In the genomic region with DNA sequence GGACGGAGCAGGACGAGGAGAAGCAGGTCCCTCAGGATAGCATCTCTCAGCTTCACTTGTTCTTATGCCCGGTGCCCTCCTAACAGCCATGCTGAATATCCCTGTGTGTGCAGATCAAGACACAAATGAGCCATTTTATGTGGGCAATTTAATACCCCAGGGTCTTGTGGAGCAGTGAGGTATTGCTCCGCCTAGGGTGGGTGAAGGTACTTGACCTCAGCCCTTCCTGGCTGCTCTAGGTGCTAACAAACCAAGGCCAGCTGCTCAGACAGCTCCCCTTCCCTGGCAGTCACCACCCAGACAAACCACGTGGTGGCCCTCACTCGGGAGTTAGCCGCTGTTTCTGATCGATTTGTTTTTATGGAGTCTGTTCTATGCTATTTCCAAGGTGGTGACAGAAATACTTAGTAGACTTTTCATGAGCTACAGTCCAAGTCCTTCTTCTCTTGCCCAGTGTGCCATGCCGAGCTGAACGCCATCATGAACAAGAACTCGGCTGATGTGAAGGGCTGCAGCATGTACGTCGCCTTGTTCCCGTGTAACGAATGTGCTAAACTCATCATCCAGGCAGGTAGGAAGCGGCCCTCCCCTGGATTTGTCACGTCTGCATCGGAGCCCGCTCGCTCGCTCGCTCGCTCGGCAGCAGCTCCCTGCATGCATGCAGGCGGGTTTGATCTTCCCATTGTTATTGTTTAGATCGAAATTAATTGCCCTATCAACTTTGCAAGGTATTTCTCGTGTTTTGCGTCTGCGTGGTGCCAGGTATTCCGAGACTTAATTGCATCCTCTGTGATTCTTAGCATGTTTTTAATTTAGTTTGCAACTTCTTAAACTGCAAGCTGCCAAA, we compare ENCODE assay signal across 11 mouse cellular contexts. TPM values are rescaled to one million over a fixed set of nuclear protein-coding genes. Genes with fewer than 3 reads are reported as not detected.
A peak's percentile ranks its signal among the peaks of the same experiment; 100 is the strongest.
DNase-seq lines count a peak whose midpoint lies in the region; ATAC-seq and TF ChIP-seq lines count a peak whose summit lies in the region.
"Had no signal": no experiment of that assay in that cellular context is flagged by ENCODE, and none has a peak within 500 bp of the region (broad histone marks: within the 10 kb centered on the region; RNA-seq: fewer than 3 reads in every experiment).

No protein-coding gene starts in this region.

- no peak overlapping the region for H3K9ac ChIP-seq in kidney, postnatal 0 days (ENCODE audit: low read depth, low read length)
- H3K9ac ChIP-seq in hindbrain, embryonic 13.5 days, result peak overlapping the region; percentile 53
- no peak overlapping the region for H3K9ac ChIP-seq in midbrain, postnatal 0 days (replicated peaks; ENCODE audit: low read length, poor library complexity, severe bottlenecking)
- H3K9ac ChIP-seq: heart, embryonic 12.5 days; liver, postnatal 0 days had no signal

- DNase-seq in kidney, postnatal 0 days (ENCODE audit: low spot score), result peak; percentile 31
- DNase-seq in kidney, adult 9 months, result no peak
- DNase-seq in brain, adult 2 months (ENCODE audit: low read depth, low spot score), result peak; percentile 36
- peak; percentile 30 for DNase-seq in midbrain, postnatal 0 days (ENCODE audit: low spot score)
- DNase-seq in adrenal gland, adult 8-10 months, result no peak
- DNase-seq in right cerebral cortex, postnatal 10 days (ENCODE audit: low spot score in 2 of 2), result no peak
- DNase-seq: cerebellum, adult 9-10 months; liver, postnatal 0 days had no signal

- no peak overlapping the region for H3K27ac ChIP-seq in kidney, postnatal 0 days
- H3K27ac ChIP-seq in hindbrain, embryonic 13.5 days, result peak overlapping the region; percentile 75
- no peak overlapping the region for H3K27ac ChIP-seq in midbrain, postnatal 0 days (ENCODE audit: low read depth, low read length)

- no peaks in the 10 kb centered on the region for H3K27me3 ChIP-seq in kidney, postnatal 0 days (ENCODE audit: insufficient read depth, low read length)
- H3K27me3 ChIP-seq in hindbrain, embryonic 13.5 days, result no peaks in the 10 kb centered on the region
- no peaks in the 10 kb centered on the region for H3K27me3 ChIP-seq in midbrain, postnatal 0 days (ENCODE audit: insufficient read depth, low read length)
- H3K27me3 ChIP-seq: heart, embryonic 12.5 days had no signal

- H3K36me3 ChIP-seq in kidney, postnatal 0 days (ENCODE audit: insufficient read depth, low read length), result peaks cover 7% of the 10 kb centered on the region
- no peaks in the 10 kb centered on the region for H3K36me3 ChIP-seq in hindbrain, embryonic 13.5 days
- H3K36me3 ChIP-seq in midbrain, postnatal 0 days (ENCODE audit: insufficient read depth, low read length), result peaks cover 3% of the 10 kb centered on the region; the same call in 1 of the 2 replicates

- ATAC-seq in kidney, postnatal 0 days (replicated peaks; ENCODE audit: low FRiP score, low read depth), result peak; percentile 33; the same call in 1 of the 2 replicates
- peak; percentile 68 for ATAC-seq in hindbrain, embryonic 13.5 days (ENCODE audit: low FRiP score)
- no peak for ATAC-seq in midbrain, postnatal 0 days (ENCODE audit: low FRiP score)
- ATAC-seq: CD4-positive, CD25-positive, alpha-beta regulatory T cell, adult 4 months; liver, postnatal 0 days had no signal

- no peak for TF ChIP-seq CTCF in kidney, postnatal 0 days (IDR thresholded peaks at IDR 0.05; ENCODE audit: low read depth)
- TF ChIP-seq CTCF in midbrain, postnatal 0 days (IDR thresholded peaks at IDR 0.05), result no peak

- 55% methylated on average over 30 of the region's 30 CpGs for WGBS in kidney, postnatal 0 days
- WGBS in hindbrain, embryonic 13.5 days, result 59% methylated on average over 30 of the region's 30 CpGs
- WGBS in midbrain, postnatal 0 days, result 46% methylated on average over 30 of the region's 30 CpGs

- H3K9me3 ChIP-seq in kidney, postnatal 0 days (replicated peaks; ENCODE audit: low read length), result no peaks in the 10 kb centered on the region
- no peaks in the 10 kb centered on the region for H3K9me3 ChIP-seq in hindbrain, embryonic 13.5 days
- H3K9me3 ChIP-seq in midbrain, postnatal 0 days (ENCODE audit: low read length), result no peaks in the 10 kb centered on the region
- H3K9me3 ChIP-seq: heart, embryonic 12.5 days had no signal

- peak overlapping the region; percentile 40 for H3K4me2 ChIP-seq in kidney, postnatal 0 days (ENCODE audit: low read length)
- peak overlapping the region; percentile 44 for H3K4me2 ChIP-seq in hindbrain, embryonic 13.5 days
- peak overlapping the region; percentile 33; the same call in 1 of the 2 replicates for H3K4me2 ChIP-seq in midbrain, postnatal 0 days (ENCODE audit: low read depth, low read length, poor library complexity, severe bottlenecking)
- H3K4me2 ChIP-seq: heart, embryonic 12.5 days had no signal

- no peaks in the 10 kb centered on the region for H3K4me1 ChIP-seq in kidney, postnatal 0 days (replicated peaks; ENCODE audit: insufficient read depth, low read length)
- H3K4me1 ChIP-seq in hindbrain, embryonic 13.5 days (replicated peaks), result peaks cover 36% of the 10 kb centered on the region
- H3K4me1 ChIP-seq in midbrain, postnatal 0 days (ENCODE audit: insufficient read depth, low read length), result no peaks in the 10 kb centered on the region; the same call in 1 of the 2 replicates
- H3K4me1 ChIP-seq: heart, embryonic 12.5 days had no signal

- no peak overlapping the region for H3K4me3 ChIP-seq in kidney, postnatal 0 days (replicated peaks; ENCODE audit: low read depth, low read length)
- peak overlapping the region; percentile 16 for H3K4me3 ChIP-seq in hindbrain, embryonic 13.5 days
- H3K4me3 ChIP-seq in midbrain, postnatal 0 days (ENCODE audit: low read depth, low read length), result peak overlapping the region; percentile 17; the same call in 1 of the 2 replicates
- H3K4me3 ChIP-seq: heart, embryonic 12.5 days had no signal

RNA-seq across cellular contexts. Expression of gene Dctd, which starts 38.1 kb away (rescaled TPM):
- polyA plus RNA-seq in kidney, postnatal 0 days (2015; fragmentation: Nextera tagmentation; extraction: Ambion mirVana), result 17.4 and 18.0 TPM in 2 replicates
- 8.4 and 9.0 TPM in 2 replicates for polyA plus RNA-seq in hindbrain, embryonic 13.5 days (2015; fragmentation: Nextera tagmentation; extraction: Ambion mirVana)
- total RNA-seq in midbrain, postnatal 0 days (2014; rRNA removed), result 14.2 and 20.9 TPM in 2 replicates
- polyA plus RNA-seq in midbrain, postnatal 0 days (2015; fragmentation: Nextera tagmentation; extraction: Ambion mirVana), result 11.7 and 12.9 TPM in 2 replicates
- 1 to 10 TPM; 2.7 to 3.4 (median 3.2) TPM for total RNA-seq in adrenal gland, adult 8-10 months (2022)

Comparison
In these comparisons a context has a peak if more than half of its experiments do, and no peak if none do; other contexts are left out.
1. DNase-seq: peak in kidney, postnatal 0 days (single experiment), brain, adult 2 months (single experiment) and midbrain, postnatal 0 days (single experiment); none in kidney, adult 9 months (single experiment), adrenal gland, adult 8-10 months (single experiment) and right cerebral cortex, postnatal 10 days (0 of 2).
2. Peak in every context shown above with its lines, with median percentiles within 50 percentile points of each other: H3K4me2 ChIP-seq.